Mouse (Mus musculus): Measurements from ENCODE around the gene Rln1. TPM values are rescaled to one million over a fixed set of nuclear protein-coding genes. Genes with fewer than 3 reads are reported as not detected.

The Rln1 gene
- total RNA-seq, 2 experiments from 2014 or later: not detected

- no peak for ATAC-seq (ENCODE audit: poor library complexity, severe bottlenecking)
Measured at GRCm38 (mm10) chr19:29300919-29301318, 33.6 kb downstream of the Rln1 start.

DNA sequence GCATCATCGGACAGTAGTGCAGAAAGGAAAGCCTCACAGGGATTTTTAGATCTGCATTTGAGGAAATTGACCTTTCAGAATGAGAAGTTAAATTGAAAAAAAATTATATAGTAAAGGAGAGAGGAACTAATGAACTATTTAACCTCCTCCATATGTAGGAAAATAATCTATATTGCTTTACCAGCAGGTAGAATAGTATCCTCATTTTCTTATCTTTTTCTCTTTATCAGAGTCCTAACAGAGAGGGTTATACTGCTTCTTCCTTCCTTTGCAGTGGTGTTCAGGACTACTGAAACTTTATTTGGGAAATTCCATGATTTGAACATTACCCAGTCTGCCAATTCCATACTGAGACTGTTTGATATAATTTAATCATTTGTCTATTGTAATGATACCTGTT is 37.1 kb downstream of the Rln1 start:
- no peak for ATAC-seq (ENCODE audit: poor library complexity, severe bottlenecking)

DNA sequence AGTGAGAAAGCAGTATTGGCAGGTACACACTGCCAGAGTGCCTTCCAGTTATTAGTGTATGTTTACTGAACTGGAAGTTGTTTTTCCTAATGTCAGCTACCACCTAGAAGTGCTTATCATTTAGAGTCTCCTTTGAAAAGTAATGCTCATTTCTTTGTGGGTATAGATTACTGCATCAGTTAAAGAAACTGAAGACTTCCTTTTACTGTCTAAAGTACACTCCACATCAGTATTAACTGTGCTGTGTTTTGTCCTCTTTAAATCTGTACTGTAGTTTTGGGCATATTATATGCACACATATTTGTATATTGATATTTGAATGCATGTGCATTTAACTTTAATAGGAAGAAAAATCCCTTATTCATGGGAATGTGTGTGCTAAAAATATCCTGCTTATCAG is 38.3 kb downstream of the Rln1 start:
- no peak for ATAC-seq (ENCODE audit: poor library complexity, severe bottlenecking)

- ATAC-seq (ENCODE audit: poor library complexity, severe bottlenecking): no peak
Measured at GRCm38 (mm10) chr19:29294756-29295155, 39.7 kb downstream of the Rln1 start.

- ATAC-seq (ENCODE audit: poor library complexity, severe bottlenecking): no peak
Measured at GRCm38 (mm10) chr19:29292546-29292945, 41.9 kb downstream of the Rln1 start.

- no peak for ATAC-seq (ENCODE audit: poor library complexity, severe bottlenecking)
Measured at GRCm38 (mm10) chr19:29291532-29291931, 42.9 kb downstream of the Rln1 start.

DNA sequence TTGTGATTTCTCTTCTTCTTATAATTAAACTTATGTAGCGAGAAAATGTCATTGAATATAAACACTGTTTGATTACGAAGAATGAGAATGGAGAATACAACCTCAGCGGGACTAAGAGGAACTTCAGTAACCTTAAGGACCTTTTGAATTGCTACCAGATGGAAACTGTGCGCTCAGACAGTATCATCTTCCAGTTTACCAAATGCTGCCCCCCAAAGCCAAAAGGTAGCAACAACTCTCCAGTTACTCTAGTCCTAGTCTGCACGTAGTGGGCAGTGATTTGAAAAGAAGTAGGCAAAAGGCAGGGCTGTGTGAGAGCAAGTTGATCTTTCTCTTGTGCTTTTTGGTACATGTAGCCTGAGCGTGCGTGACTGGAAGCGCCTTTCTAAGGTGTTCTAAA is 46.6 kb downstream of the Rln1 start:
- ATAC-seq (ENCODE audit: poor library complexity, severe bottlenecking): no peak

DNA sequence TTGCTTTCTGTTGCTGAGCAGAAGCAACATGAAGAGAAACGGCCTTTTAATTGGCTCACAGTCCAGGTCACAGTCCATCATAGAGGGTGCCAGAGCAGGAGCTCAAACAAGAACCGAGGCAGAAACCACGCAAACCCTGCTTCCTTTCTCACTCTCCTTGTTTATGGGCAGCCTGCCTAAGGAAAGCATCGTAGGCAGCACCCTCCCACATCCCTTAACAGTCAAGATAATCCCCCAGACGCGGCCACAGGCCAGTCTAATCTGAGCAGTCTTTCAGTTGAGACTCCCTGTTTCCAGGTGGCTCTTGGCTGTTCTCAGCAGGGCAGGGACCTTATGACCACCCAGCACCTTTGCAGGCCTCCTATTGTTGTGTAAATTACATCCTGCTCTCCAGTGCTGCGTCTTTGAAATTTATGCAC is 49.0 kb downstream of the Rln1 start:
- no peak for ATAC-seq (ENCODE audit: poor library complexity, severe bottlenecking)

Other genes with a start within 250 kb of the Rln1 start
- 3.2 and 5.0 TPM in 2 replicates for gene Rcl1, start 233.3 kb downstream of the Rln1 start, total RNA-seq (2015)
- 11.7 TPM in 2 replicates for gene Rcl1, start 233.3 kb downstream of the Rln1 start, total RNA-seq (2017)
- 74.6 and 82.1 TPM in 2 replicates for gene Jak2, start 82.8 kb downstream of the Rln1 start, total RNA-seq (2015)
- 80.8 and 83.2 TPM in 2 replicates for gene Jak2, start 82.8 kb downstream of the Rln1 start, total RNA-seq (2017)
- gene Insl6, start 9.3 kb downstream of the Rln1 start, total RNA-seq (2015): not detected in 2 replicates
- 0.81 TPM in 1 of 2 replicates, not detected in the other for gene Insl6, start 9.3 kb downstream of the Rln1 start, total RNA-seq (2017)
- 66.4 and 70.8 TPM in 2 replicates for gene Plgrkt, start 32.7 kb upstream of the Rln1 start, total RNA-seq (2015)
- gene Plgrkt, start 32.7 kb upstream of the Rln1 start, total RNA-seq (2017): 50.8 and 57.1 TPM in 2 replicates
- gene Cd274, start 32.8 kb upstream of the Rln1 start, total RNA-seq (2015): 4.1 and 5.6 TPM in 2 replicates
- 2.6 and 2.9 TPM in 2 replicates for gene Cd274, start 32.8 kb upstream of the Rln1 start, total RNA-seq (2017)
- gene Pdcd1lg2, start 76.2 kb upstream of the Rln1 start, total RNA-seq (2015): 0.75 TPM in 1 of 2 replicates, not detected in the other
- 0.44 and 1.8 TPM in 2 replicates for gene Pdcd1lg2, start 76.2 kb upstream of the Rln1 start, total RNA-seq (2017)
- gene Ric1, start 187.6 kb upstream of the Rln1 start, total RNA-seq (2015): 12.9 and 13.1 TPM in 2 replicates
- 14.3 and 15.3 TPM in 2 replicates for gene Ric1, start 187.6 kb upstream of the Rln1 start, total RNA-seq (2017)